Mouse (Mus musculus): ENCODE measurements around the gene Dctn1. TPM values are rescaled to one million over a fixed set of nuclear protein-coding genes. Genes with fewer than 3 reads are reported as not detected.
"Not testable (repeated sequence)": the region's sequence is repeated elsewhere in the genome, so short reads cannot be mapped to it uniquely, and the experiment has no call there.

Dctn1 gene
- polyA plus RNA-seq, 1 experiment = 114 TPM

GRCm38 (mm10) chr6:83136291-83136880, 29.3 kb upstream of the Dctn1 start:
- no peak for DNase-seq (ENCODE audit: low read depth)

- no peak for DNase-seq (ENCODE audit: low read depth)
These were observed 28.7 kb upstream of the Dctn1 start for GRCm38 (mm10) chr6:83136881-83137575.

- DNase-seq (ENCODE audit: low read depth) = no peak
These were observed 28.2 kb upstream of the Dctn1 start for GRCm38 (mm10) chr6:83137576-83137950.

- no peak for DNase-seq (ENCODE audit: low read depth)
These were observed 27.7 kb upstream of the Dctn1 start for GRCm38 (mm10) chr6:83138056-83138455.

GRCm38 (mm10) chr6:83140044-83140443, 25.7 kb upstream of the Dctn1 start:
- DNase-seq (ENCODE audit: low read depth) = no peak

- no peak for DNase-seq (ENCODE audit: low read depth)
These were observed 24.1 kb upstream of the Dctn1 start for GRCm38 (mm10) chr6:83141636-83142035.

- DNase-seq (ENCODE audit: low read depth) = no peak
These were observed 23.4 kb upstream of the Dctn1 start for GRCm38 (mm10) chr6:83142211-83142731.

- DNase-seq (ENCODE audit: low read depth) = no peak
These were observed 22.8 kb upstream of the Dctn1 start for GRCm38 (mm10) chr6:83142886-83143285.

- no peak for DNase-seq (ENCODE audit: low read depth)
These were observed 20.5 kb upstream of the Dctn1 start for GRCm38 (mm10) chr6:83145209-83145608.

GRCm38 (mm10) chr6:83145805-83146204, 19.9 kb upstream of the Dctn1 start:
- no peak for DNase-seq (ENCODE audit: low read depth)

GRCm38 (mm10) chr6:83147280-83147679, 18.4 kb upstream of the Dctn1 start:
- DNase-seq (ENCODE audit: low read depth) = no peak

- DNase-seq (ENCODE audit: low read depth) = no peak
These were observed 14.0 kb upstream of the Dctn1 start for GRCm38 (mm10) chr6:83151721-83152120.

GRCm38 (mm10) chr6:83153038-83153437, 12.7 kb upstream of the Dctn1 start:
- DNase-seq (ENCODE audit: low read depth) = no peak

GRCm38 (mm10) chr6:83153485-83153884, 12.2 kb upstream of the Dctn1 start:
- no peak for DNase-seq (ENCODE audit: low read depth)

- no peak for DNase-seq (ENCODE audit: low read depth)
These were observed 10.0 kb upstream of the Dctn1 start for GRCm38 (mm10) chr6:83155552-83156238.

- no peak for DNase-seq (ENCODE audit: low read depth)
These were observed 9.4 kb upstream of the Dctn1 start, which contains the start of the genes Wdr54 and 1700003E16Rik for GRCm38 (mm10) chr6:83156259-83156684. TSS of gene Wdr54 (minus strand) at chr6:83156397. TSS of gene 1700003E16Rik (plus strand) at chr6:83156404.

- not testable (repeated sequence) for DNase-seq (ENCODE audit: low read depth)
These were observed 6.3 kb upstream of the Dctn1 start for GRCm38 (mm10) chr6:83159456-83159855.

GRCm38 (mm10) chr6:83161442-83161841, 4.3 kb upstream of the Dctn1 start:
- no peak for DNase-seq (ENCODE audit: low read depth)

- no peak for DNase-seq (ENCODE audit: low read depth)
These were observed 3.6 kb upstream of the Dctn1 start for GRCm38 (mm10) chr6:83161921-83162641.

- no peak for DNase-seq (ENCODE audit: low read depth)
These were observed 3.0 kb upstream of the Dctn1 start for GRCm38 (mm10) chr6:83162701-83163100.

- no peak for DNase-seq (ENCODE audit: low read depth)
These were observed 604 bp upstream of the Dctn1 start for GRCm38 (mm10) chr6:83165026-83165606.

GRCm38 (mm10) chr6:83166243-83166630, 517 bp downstream of the Dctn1 start:
- no peak for DNase-seq (ENCODE audit: low read depth)

All from gonadal fat pad, adult 2 months (tissue).